Mouse (Mus musculus): ENCODE measurements at regions not wholly inside any gene's neighbourhood (a gene's known extent, or its start where the extent isn't known, plus 50 kb on each side); places are given as distances from the start of the nearest gene placed in this dataset.
A peak's percentile ranks its signal among the peaks of the same experiment; 100 is the strongest.
"Not testable (repeated sequence)": the region's sequence is repeated elsewhere in the genome, so short reads cannot be mapped to it uniquely, and the experiment has no call there.

DNA sequence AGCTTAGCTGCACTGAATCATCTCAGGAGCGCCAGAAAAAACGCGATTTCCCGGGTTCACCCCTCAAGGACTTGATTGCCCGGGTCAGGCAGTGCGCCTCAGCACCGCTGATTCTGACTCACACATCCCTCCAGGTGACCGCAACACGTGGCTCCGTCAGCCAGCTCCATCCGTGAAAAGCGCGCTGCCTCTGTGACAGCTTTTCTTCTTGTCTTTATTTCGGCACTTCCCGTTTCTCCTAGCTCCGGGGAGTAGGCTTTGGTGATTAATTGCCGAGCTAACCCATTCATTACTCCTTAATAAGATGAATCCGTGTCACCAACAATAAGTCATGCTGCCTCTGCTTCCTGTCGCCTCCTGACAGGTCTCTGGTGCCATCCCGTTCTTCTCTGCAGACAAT, 108.6 kb downstream of the Katnal1 start:
- no peak for DNase-seq (ENCODE audit: extremely low spot score, low read depth, low spot score)

- DNase-seq (ENCODE audit: extremely low spot score, low read depth, low spot score) = no peak
Observed at GRCm38 (mm10) chr5:148819423-148819822, 109.7 kb downstream of the Katnal1 start.

- no peak for DNase-seq (ENCODE audit: extremely low spot score, low read depth, low spot score)
Observed at GRCm38 (mm10) chr5:148818746-148819145, 110.4 kb downstream of the Katnal1 start.

DNA sequence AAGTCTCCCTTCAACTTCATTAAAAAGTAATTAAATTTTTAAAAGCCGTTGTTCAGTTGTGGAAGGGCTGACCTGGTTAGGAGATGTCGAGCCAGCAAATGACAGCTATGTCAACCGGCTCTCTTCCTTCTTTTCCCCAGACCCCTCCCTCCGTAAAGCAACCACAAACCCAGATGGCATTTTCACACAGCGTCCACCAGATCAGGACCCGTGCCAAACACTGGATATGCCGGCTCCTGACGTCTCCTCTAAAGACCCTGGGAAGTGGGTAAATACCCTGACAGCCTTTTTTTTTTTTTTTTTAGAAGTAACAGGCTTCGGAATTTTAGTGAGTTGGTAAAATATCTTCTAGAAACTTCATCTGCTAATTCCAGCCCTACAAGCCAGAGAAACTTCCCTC, 116.3 kb downstream of the Katnal1 start:
- DNase-seq (ENCODE audit: extremely low spot score, low read depth, low spot score) = no peak

DNA sequence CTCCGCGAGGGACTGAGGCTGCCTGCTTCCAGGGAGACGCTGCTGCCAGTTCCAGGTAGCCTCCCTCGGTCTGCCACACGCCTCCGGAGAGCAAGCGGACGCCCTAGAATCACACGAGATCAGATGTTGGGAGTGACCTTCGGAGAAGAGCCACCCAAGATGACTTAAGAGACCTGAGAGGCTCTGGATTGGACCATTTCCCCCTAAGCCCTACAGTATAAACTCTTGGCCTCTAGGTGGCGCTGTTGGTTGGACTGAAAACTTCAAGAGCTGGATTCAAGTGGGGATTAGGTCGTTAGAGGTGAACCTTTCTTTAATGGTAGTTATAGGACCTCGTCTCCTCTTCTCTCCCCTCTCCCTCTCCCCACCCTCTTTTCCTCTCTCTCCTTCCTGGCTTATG, 117.1 kb downstream of the Katnal1 start:
- peak; percentile 73 for DNase-seq (ENCODE audit: extremely low spot score, low read depth, low spot score)

GRCm38 (mm10) chr5:148809485-148809884, 119.6 kb downstream of the Katnal1 start:
- no peak for DNase-seq (ENCODE audit: extremely low spot score, low read depth, low spot score)

- no peak for DNase-seq (ENCODE audit: extremely low spot score, low read depth, low spot score)
Observed at GRCm38 (mm10) chr5:148809055-148809454, 120.1 kb downstream of the Katnal1 start.

- DNase-seq (ENCODE audit: extremely low spot score, low read depth, low spot score) = no peak
Observed at GRCm38 (mm10) chr5:148808426-148808825, 120.7 kb downstream of the Katnal1 start.

- DNase-seq (ENCODE audit: extremely low spot score, low read depth, low spot score) = no peak
Observed at GRCm38 (mm10) chr5:148807612-148808011, 121.5 kb downstream of the Katnal1 start.

- no peak for DNase-seq (ENCODE audit: extremely low spot score, low read depth, low spot score)
Observed at GRCm38 (mm10) chr5:148805030-148805429, 124.1 kb downstream of the Katnal1 start.

- no peak for DNase-seq (ENCODE audit: extremely low spot score, low read depth, low spot score)
Observed at GRCm38 (mm10) chr5:148803772-148804171, 125.3 kb downstream of the Katnal1 start.

GRCm38 (mm10) chr5:148802720-148803119, 126.4 kb downstream of the Katnal1 start:
- DNase-seq (ENCODE audit: extremely low spot score, low read depth, low spot score) = no peak

DNA sequence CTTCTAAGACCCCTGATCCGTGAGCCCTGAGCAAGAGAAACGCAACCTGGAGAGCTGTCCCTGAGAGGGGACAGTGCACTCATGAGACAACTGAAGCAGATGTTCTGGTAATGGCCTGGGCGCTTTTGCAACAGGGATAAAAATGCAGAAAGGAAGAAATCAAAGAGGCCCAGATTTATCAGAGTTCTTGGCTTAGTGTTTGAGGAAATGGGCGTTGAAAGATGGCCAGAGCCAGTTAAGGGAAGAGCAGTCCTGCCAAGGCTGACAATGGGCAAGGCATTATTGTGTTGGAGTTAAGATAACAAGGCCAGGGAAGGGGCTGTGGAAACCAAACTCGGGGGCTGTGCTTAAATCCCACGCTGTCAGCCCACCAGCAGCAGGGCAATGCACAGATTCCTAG, 130.6 kb downstream of the Katnal1 start:
- DNase-seq (ENCODE audit: extremely low spot score, low read depth, low spot score) = no peak

- no peak for DNase-seq (ENCODE audit: extremely low spot score, low read depth, low spot score)
Observed at GRCm38 (mm10) chr5:148796072-148796471, 133.0 kb downstream of the Katnal1 start.

DNA sequence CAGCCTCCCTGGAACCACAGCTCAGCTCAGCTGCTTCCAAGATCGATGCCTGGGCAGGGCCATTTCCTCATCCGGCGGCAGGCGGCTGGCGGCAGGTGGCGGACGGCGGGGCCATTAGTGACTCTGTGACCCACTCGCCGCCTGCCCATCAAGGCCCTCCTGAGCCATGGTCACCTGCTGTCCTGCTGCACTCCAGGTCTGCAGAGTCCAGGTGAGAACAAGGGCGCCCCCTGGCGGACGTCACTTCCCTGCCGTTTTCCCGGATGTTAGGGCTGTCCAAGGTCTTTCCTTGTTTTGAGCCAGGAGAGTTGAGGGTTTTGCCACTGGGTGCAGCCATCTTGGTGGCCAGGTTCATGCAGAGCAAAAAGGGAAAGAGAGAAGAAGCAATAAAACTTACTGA, 134.7 kb downstream of the Katnal1 start:
- DNase-seq (ENCODE audit: extremely low spot score, low read depth, low spot score) = no peak

DNA sequence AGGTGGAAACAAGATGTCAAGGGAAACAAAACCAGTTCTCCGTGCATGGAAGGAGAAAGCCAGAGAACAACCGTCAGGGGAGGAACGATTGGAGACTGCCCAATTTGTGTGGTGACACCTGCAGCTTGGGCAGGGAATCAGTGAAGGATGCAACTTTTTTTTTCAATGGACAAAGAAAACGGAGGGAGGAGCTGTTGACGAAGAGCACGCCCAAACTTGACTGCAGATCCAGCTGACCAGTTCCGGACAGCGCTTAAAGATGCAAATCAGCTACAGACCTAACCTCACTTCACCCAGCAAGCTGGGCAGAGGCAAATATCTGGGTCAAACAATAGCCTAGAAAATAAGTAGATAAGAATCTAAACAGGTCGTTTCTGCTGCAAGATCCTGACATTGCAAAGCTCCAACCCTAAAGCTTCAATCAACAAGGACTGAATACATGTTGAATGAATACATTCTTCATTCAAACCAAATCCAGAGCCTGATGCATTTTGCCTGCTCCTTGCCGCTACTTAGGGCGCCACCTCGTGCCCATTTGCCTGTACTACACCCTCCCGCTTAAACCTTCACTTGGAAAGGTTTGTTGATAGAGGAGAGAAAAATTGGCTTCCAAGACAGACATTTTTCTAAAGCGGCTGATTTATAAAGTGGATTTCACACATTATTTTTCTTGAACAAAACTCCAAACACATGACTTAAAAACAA, 136.2 kb downstream of the Katnal1 start:
- peak; percentile 56 for DNase-seq (ENCODE audit: extremely low spot score, low read depth, low spot score)

GRCm38 (mm10) chr5:148791651-148792050, 137.5 kb downstream of the Katnal1 start:
- no peak for DNase-seq (ENCODE audit: extremely low spot score, low read depth, low spot score)

- not testable (repeated sequence) for DNase-seq (ENCODE audit: extremely low spot score, low read depth, low spot score)
Observed at GRCm38 (mm10) chr5:148790343-148790742, 138.8 kb downstream of the Katnal1 start.

DNA sequence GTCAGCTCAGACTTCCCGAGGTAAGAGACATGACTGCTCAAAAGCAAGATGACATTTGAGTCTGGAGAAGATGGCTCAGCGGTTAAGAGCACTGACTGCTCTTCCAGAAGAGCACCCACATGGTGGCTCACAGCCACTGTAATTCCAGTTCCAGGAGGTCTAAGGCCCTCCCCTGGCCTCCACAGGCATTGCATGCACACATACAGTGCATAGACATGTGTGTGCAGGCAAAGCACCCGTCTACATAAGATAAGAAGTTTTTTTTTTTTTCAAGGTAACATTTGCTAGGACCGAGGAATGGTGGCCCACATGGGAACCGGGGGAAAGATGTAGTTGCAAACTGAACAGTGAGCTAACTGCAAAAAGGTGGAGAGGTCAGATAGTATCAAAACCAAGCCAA, 139.3 kb downstream of the Katnal1 start:
- DNase-seq (ENCODE audit: extremely low spot score, low read depth, low spot score) = no peak

DNA sequence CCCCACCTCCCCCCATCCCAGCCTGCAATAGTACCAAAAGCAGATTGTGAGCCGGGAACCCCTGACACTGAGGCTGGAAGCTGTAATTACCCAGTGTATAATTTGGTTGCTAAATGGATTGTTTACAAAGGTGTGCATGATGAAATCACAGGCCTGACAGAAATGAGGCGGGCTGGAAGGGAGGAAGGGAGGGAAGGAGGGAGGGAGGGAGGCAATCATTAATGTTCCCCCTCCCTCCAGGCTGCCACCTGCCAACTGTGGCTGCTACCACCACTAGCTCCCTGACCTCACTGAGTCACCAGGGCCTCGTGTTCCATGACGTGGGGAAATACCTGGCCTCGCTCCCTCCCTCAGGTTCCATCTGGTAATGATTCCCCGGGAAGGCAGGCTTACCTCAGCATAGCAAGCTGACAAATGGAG, 140.0 kb downstream of the Katnal1 start:
- no peak for DNase-seq (ENCODE audit: extremely low spot score, low read depth, low spot score)

GRCm38 (mm10) chr5:148788690-148789089, 140.4 kb downstream of the Katnal1 start:
- no peak for DNase-seq (ENCODE audit: extremely low spot score, low read depth, low spot score)

GRCm38 (mm10) chr5:148787270-148787669, 141.8 kb downstream of the Katnal1 start:
- DNase-seq (ENCODE audit: extremely low spot score, low read depth, low spot score) = no peak

GRCm38 (mm10) chr5:148781076-148781475, 148.0 kb downstream of the Katnal1 start:
- DNase-seq (ENCODE audit: extremely low spot score, low read depth, low spot score) = not testable (repeated sequence)
